Mouse (Mus musculus) spleen, adult 18-20 months (tissue): ENCODE data around the gene P2rx1.

Experiments
- DNase-seq, 2 experiments: peaks; one replicate each; pipeline ENCODE4 v3.0.0; 2022; ENCODE audit warnings: mixed read lengths in 2 of 2

Gene P2rx1

GRCm38 (mm10) chr11:72998771-72999170, at the start of gene P2rx1:
Gene P2rx1 (plus strand): TSS chr11:72999103.
- no peak for DNase-seq

- no peak for DNase-seq
These were observed 47.5 kb upstream of the P2rx1 start for GRCm38 (mm10) chr11:72951137-72952000.

GRCm38 (mm10) chr11:72952226-72952625, 46.7 kb upstream of the P2rx1 start:
- DNase-seq: no peak

GRCm38 (mm10) chr11:72952697-72953096, 46.2 kb upstream of the P2rx1 start:
- DNase-seq: no peak

GRCm38 (mm10) chr11:72953116-72953439, 45.8 kb upstream of the P2rx1 start:
- no peak for DNase-seq

GRCm38 (mm10) chr11:72953440-72954151, 45.3 kb upstream of the P2rx1 start:
- DNase-seq: peak; percentile 31 to 43

- DNase-seq: no peak
These were observed 44.7 kb upstream of the P2rx1 start for GRCm38 (mm10) chr11:72954216-72954615.

- DNase-seq: no peak
These were observed 43.4 kb upstream of the P2rx1 start for GRCm38 (mm10) chr11:72955339-72955974.

GRCm38 (mm10) chr11:72957318-72957717, 41.6 kb upstream of the P2rx1 start:
- no peak for DNase-seq

GRCm38 (mm10) chr11:72959924-72960679, 38.8 kb upstream of the P2rx1 start:
- DNase-seq: no peak

GRCm38 (mm10) chr11:72960723-72961071, 38.2 kb upstream of the P2rx1 start:
- no peak for DNase-seq

GRCm38 (mm10) chr11:72961072-72961980, 37.6 kb upstream of the P2rx1 start, which contains the start of gene Atp2a3:
Gene Atp2a3 (plus strand): TSS chr11:72961169.
- DNase-seq: peak; percentile 78 to 85

GRCm38 (mm10) chr11:72962378-72962777, 36.5 kb upstream of the P2rx1 start:
- no peak for DNase-seq

GRCm38 (mm10) chr11:72963058-72963788, 35.7 kb upstream of the P2rx1 start:
- peak in 1 of 2 experiments; percentile 47 for DNase-seq

- peak in 1 of 2 experiments; percentile 63 for DNase-seq
These were observed 35.1 kb upstream of the P2rx1 start for GRCm38 (mm10) chr11:72963789-72964294.

GRCm38 (mm10) chr11:72974995-72975503, 23.9 kb upstream of the P2rx1 start:
- DNase-seq: no peak

- no peak for DNase-seq
These were observed 16.4 kb upstream of the P2rx1 start for GRCm38 (mm10) chr11:72982516-72982915.

GRCm38 (mm10) chr11:72983283-72983682, 15.6 kb upstream of the P2rx1 start:
- DNase-seq: peak in 1 of 2 experiments; percentile 41

- no peak for DNase-seq
These were observed 12.2 kb upstream of the P2rx1 start for GRCm38 (mm10) chr11:72986745-72987144.

- DNase-seq: no peak
These were observed 11.7 kb upstream of the P2rx1 start for GRCm38 (mm10) chr11:72987234-72987633.

- no peak for DNase-seq
These were observed 11.1 kb upstream of the P2rx1 start for GRCm38 (mm10) chr11:72987807-72988206.
